Mouse (Mus musculus) retina, postnatal 1 day (tissue): ENCODE results near the gene Olfr834.

Experiments
- DNase-seq: peaks from one replicate; pipeline ENCODE4 v3.0.0-alpha.2; 2012

The Olfr834 gene

GRCm38 (mm10) chr9:18987690-18988089, at the start of gene Olfr834:
TSS of gene Olfr834 (plus strand) at chr9:18987990.
- DNase-seq: no peak

- no peak for DNase-seq
These were observed 25.8 kb upstream of the Olfr834 start for GRCm38 (mm10) chr9:18962021-18962420.

DNA sequence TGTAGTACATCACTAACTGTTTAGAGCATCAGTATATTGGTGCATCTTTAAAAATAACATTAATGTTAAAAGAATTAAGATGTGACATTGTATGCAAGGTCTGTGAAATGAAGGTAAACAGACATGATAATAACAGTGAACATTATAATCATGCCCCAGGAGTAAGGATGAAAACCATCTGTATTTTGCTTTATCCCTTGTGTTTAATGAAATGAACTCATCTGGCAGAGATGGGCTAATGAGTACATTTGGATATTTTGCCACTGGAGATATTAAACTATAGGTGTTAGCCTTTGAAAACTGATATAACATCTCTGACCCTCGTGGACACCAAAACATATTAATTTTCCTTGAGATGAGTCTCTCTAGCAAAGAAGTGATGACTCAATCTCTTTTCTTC, 44.6 kb downstream of the Olfr834 start, which contains the start of gene Olfr835:
Olfr835 (plus strand) TSS at position 301 of the 400 bp plus-strand sequence.
- no peak for DNase-seq
